Mouse (Mus musculus): ENCODE data around the gene Zfp97.
"Not testable (repeated sequence)": the region's sequence is repeated elsewhere in the genome, so short reads cannot be mapped to it uniquely, and the experiment has no call there.

Zfp97 gene

GRCm38 (mm10) chr17:17120830-17121502 is at the start of gene Zfp97:
Gene Zfp97 (plus strand): TSS chr17:17121415.
- not testable (repeated sequence) for DNase-seq (ENCODE audit: low read depth)

DNA sequence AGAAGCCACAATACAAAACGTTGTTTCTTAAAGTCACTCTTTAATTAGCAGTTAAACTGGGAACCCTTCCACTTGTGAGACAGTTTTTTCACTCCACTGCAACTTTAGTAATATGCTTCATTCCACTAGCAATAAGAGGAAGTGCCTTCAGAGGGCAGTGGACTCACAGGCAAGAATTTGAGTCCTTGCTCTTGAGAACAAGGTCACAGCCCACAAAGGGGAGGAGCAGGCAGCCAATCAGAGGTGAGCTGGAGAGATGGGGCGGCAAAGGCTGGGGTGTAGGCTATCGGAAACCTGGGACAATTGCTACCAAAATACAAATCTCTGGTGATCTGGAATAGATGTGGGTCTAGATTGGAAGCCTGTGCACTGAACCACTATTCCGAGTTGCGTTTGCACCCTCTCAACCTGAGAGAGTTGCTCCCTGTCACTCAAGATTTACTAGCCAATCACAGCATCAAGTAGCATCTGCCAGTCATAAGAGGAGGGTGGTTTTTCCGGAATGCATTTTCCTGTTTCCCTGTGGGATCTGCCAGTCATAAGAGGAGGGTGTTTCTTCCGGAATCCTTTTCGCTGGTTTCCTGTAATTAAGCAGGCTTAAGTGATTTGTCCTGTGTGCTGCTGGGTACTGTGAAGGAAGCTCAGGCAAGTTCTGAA is 57.7 kb downstream of the Zfp97 start:
- not testable (repeated sequence) for DNase-seq (ENCODE audit: low read depth)

GRCm38 (mm10) chr17:17194761-17195160 is 73.5 kb downstream of the Zfp97 start:
- DNase-seq (ENCODE audit: low read depth), result not testable (repeated sequence)

- no peak for DNase-seq (ENCODE audit: low read depth)
These were observed 74.0 kb downstream of the Zfp97 start for GRCm38 (mm10) chr17:17195178-17195577.

- not testable (repeated sequence) for DNase-seq (ENCODE audit: low read depth)
These were observed 74.9 kb downstream of the Zfp97 start for GRCm38 (mm10) chr17:17196111-17196510.

Measured in naive thymus-derived CD4-positive, alpha-beta T cell, adult 2 months (primary cell).